Mouse (Mus musculus) heart, adult 9 months (tissue): ENCODE data around the gene Fndc3b.
"Not testable (repeated sequence)": the region's sequence is repeated elsewhere in the genome, so short reads cannot be mapped to it uniquely, and the experiment has no call there.

Experiments used
- DNase-seq, 2 experiments: peaks; one replicate each; pipeline ENCODE4 v3.0.0; 2022; ENCODE audit warnings: low spot score in 2 of 2

The Fndc3b gene

GRCm38 (mm10) chr3:27506886-27507285 lies 204.2 kb downstream of the Fndc3b start:
- DNase-seq = no peak

- no peak for DNase-seq
Observed at GRCm38 (mm10) chr3:27505582-27505981, 205.5 kb downstream of the Fndc3b start.

- DNase-seq = no peak
Observed at GRCm38 (mm10) chr3:27503279-27504038, 207.6 kb downstream of the Fndc3b start.

- no peak for DNase-seq
Observed at GRCm38 (mm10) chr3:27495296-27496073, 215.6 kb downstream of the Fndc3b start.

GRCm38 (mm10) chr3:27494698-27495097 lies 216.4 kb downstream of the Fndc3b start:
- no peak for DNase-seq

GRCm38 (mm10) chr3:27494066-27494465 lies 217.0 kb downstream of the Fndc3b start:
- peak in 1 of 2 experiments; percentile 58 for DNase-seq

- no peak for DNase-seq
Observed at GRCm38 (mm10) chr3:27491821-27492220, 219.3 kb downstream of the Fndc3b start.

GRCm38 (mm10) chr3:27491367-27491766 lies 219.7 kb downstream of the Fndc3b start:
- no peak for DNase-seq

GRCm38 (mm10) chr3:27490891-27491290 lies 220.2 kb downstream of the Fndc3b start:
- no peak for DNase-seq

- DNase-seq = no peak
Observed at GRCm38 (mm10) chr3:27489550-27489949, 221.6 kb downstream of the Fndc3b start.

- DNase-seq = no peak
Observed at GRCm38 (mm10) chr3:27485141-27485540, 226.0 kb downstream of the Fndc3b start.

GRCm38 (mm10) chr3:27484698-27485097 lies 226.4 kb downstream of the Fndc3b start:
- no peak for DNase-seq

- DNase-seq = no peak
Observed at GRCm38 (mm10) chr3:27483762-27484161, 227.3 kb downstream of the Fndc3b start.

- DNase-seq = no peak
Observed at GRCm38 (mm10) chr3:27483321-27483720, 227.8 kb downstream of the Fndc3b start.

GRCm38 (mm10) chr3:27481738-27482137 lies 229.4 kb downstream of the Fndc3b start:
- DNase-seq = no peak

- no peak for DNase-seq
Observed at GRCm38 (mm10) chr3:27479378-27479777, 231.7 kb downstream of the Fndc3b start.

GRCm38 (mm10) chr3:27478563-27479156 lies 232.4 kb downstream of the Fndc3b start:
- DNase-seq = no peak

GRCm38 (mm10) chr3:27477749-27478148 lies 233.4 kb downstream of the Fndc3b start:
- DNase-seq = not testable (repeated sequence)

- no peak for DNase-seq
Observed at GRCm38 (mm10) chr3:27475899-27476298, 235.2 kb downstream of the Fndc3b start.

- peak; percentile 46 to 65 for DNase-seq
Observed at GRCm38 (mm10) chr3:27473801-27474599, 237.1 kb downstream of the Fndc3b start.

- DNase-seq = no peak
Observed at GRCm38 (mm10) chr3:27472846-27473245, 238.3 kb downstream of the Fndc3b start.

- DNase-seq = no peak
Observed at GRCm38 (mm10) chr3:27470781-27471180, 240.3 kb downstream of the Fndc3b start.
